Mouse (Mus musculus) small intestine, adult 2 months (tissue): ENCODE results near the gene Pafah1b1. TPM values are rescaled to one million over a fixed set of nuclear protein-coding genes. Genes with fewer than 3 reads are reported as not detected.

ENCODE experiments used
- H3K27ac ChIP-seq: fragments of 200-500 bp; 2 replicates; pipeline ENCODE4 v1.5.1; 2012; ENCODE audit warnings: low read depth, low read length, control low read depth, inconsistent platforms; ENCODE audit not compliant: insufficient read depth
- H3K27me3 ChIP-seq: fragments of 200-500 bp; 2 replicates; pipeline ENCODE4 v1.6.1; 2012; ENCODE audit warnings: mild to moderate bottlenecking, moderate library complexity, low read length, inconsistent platforms; ENCODE audit not compliant: control insufficient read depth, insufficient read depth
- H3K36me3 ChIP-seq: fragments of 200-500 bp; 2 replicates; pipeline ENCODE4 v1.6.1; 2012; ENCODE audit warnings: mild to moderate bottlenecking, low read length, control low read depth, inconsistent platforms; ENCODE audit not compliant: control insufficient read depth, insufficient read depth
- H3K4me1 ChIP-seq: fragments of 200-500 bp; 2 replicates; pipeline ENCODE4 v1.6.1; 2012; ENCODE audit warnings: low read length, inconsistent platforms, mixed read lengths; ENCODE audit not compliant: control insufficient read depth, insufficient read depth, insufficient read length
- H3K4me3 ChIP-seq: fragments of 200-500 bp; 2 replicates; pipeline ENCODE4 v1.5.1; 2012; ENCODE audit warnings: low read depth, mild to moderate bottlenecking, control low read depth, inconsistent platforms, low read length, moderate library complexity
- CTCF ChIP-seq: fragments of 200-500 bp; IDR thresholded peaks from 2 replicates; pipeline ENCODE4 v1.5.1; 2012; ENCODE audit warnings: low read depth, mild to moderate bottlenecking, control low read depth, inconsistent platforms, low read length, moderate library complexity, mixed read lengths; ENCODE audit not compliant: insufficient replicate concordance, insufficient read length; ENCODE audit errors: extremely low read depth
- POLR2A ChIP-seq: fragments of 200-500 bp; IDR thresholded peaks from 2 replicates; pipeline ENCODE4 v1.6.1; 2012; ENCODE audit warnings: low read depth, mild to moderate bottlenecking, control low read depth, inconsistent platforms, low read length, moderate library complexity
- WGBS: fragments of 180-500 bp; shearing (Covaris S2); methylation state at CpG from one replicate; pipeline ENCODE4 v1.1.7; 2018; 5-methylcytosine and 5-hydroxymethylcytosine counted together
- polyA plus RNA-seq: library from polyadenylated mRNA; depleted of rRNA; stranded (reverse); fragments of >200 nt; gene quantifications from 2 replicates; pipeline ENCODE4 v1.2.3, GENCODE M21; 2012

Pafah1b1 gene
- polyA plus RNA-seq, 1 experiment = 9.6 TPM

GRCm38 (mm10) chr11:74664279-74664678 lies 60.2 kb downstream of the Pafah1b1 start:
- Histone ChIP-seq H3K4me3 (no peak overlapping the region), H3K36me3 (peaks cover 90% of the 10 kb centered on the region), H3K27me3 (no peaks in the 10 kb centered on the region), H3K4me1 (no peaks in the 10 kb centered on the region), H3K27ac (no peak overlapping the region)
- TF ChIP-seq POLR2A (no peak), CTCF (no peak)
- WGBS = 77% methylated on average over 3 of the region's 3 CpGs

GRCm38 (mm10) chr11:74662221-74662620 lies 62.2 kb downstream of the Pafah1b1 start:
- Histone ChIP-seq H3K4me3 (no peak overlapping the region), H3K4me1 (no peaks in the 10 kb centered on the region), H3K27me3 (no peaks in the 10 kb centered on the region), H3K27ac (no peak overlapping the region), H3K36me3 (peaks cover 93% of the 10 kb centered on the region)
- WGBS = 79% methylated on average over 6 of the region's 6 CpGs
- TF ChIP-seq POLR2A (no peak), CTCF (no peak)

GRCm38 (mm10) chr11:74661641-74662040 lies 62.8 kb downstream of the Pafah1b1 start:
- Histone ChIP-seq H3K27ac (no peak overlapping the region), H3K36me3 (peaks cover 91% of the 10 kb centered on the region), H3K27me3 (no peaks in the 10 kb centered on the region), H3K4me3 (no peak overlapping the region), H3K4me1 (no peaks in the 10 kb centered on the region)
- no peak for TF ChIP-seq POLR2A
- no peak for TF ChIP-seq CTCF
- 86% methylated on average over 19 of the region's 19 CpGs for WGBS

GRCm38 (mm10) chr11:74660336-74660735 lies 64.1 kb downstream of the Pafah1b1 start:
- Histone ChIP-seq H3K27me3 (no peaks in the 10 kb centered on the region), H3K4me3 (no peak overlapping the region), H3K4me1 (no peaks in the 10 kb centered on the region), H3K36me3 (peaks cover 84% of the 10 kb centered on the region), H3K27ac (no peak overlapping the region)
- TF ChIP-seq CTCF (no peak), POLR2A (no peak)
- 88% methylated on average over 13 of the region's 13 CpGs for whole genome bisulfite sequencing

- WGBS = 73% methylated on average over 3 of the region's 3 CpGs
- Histone ChIP-seq H3K27me3 (no peaks in the 10 kb centered on the region), H3K4me1 (peaks cover 14% of the 10 kb centered on the region), H3K36me3 (peaks cover 45% of the 10 kb centered on the region), H3K4me3 (no peak overlapping the region), H3K27ac (no peak overlapping the region)
- no peak for TF ChIP-seq CTCF
- TF ChIP-seq POLR2A = no peak
Measured at GRCm38 (mm10) chr11:74655941-74656340, 68.5 kb downstream of the Pafah1b1 start.

DNA sequence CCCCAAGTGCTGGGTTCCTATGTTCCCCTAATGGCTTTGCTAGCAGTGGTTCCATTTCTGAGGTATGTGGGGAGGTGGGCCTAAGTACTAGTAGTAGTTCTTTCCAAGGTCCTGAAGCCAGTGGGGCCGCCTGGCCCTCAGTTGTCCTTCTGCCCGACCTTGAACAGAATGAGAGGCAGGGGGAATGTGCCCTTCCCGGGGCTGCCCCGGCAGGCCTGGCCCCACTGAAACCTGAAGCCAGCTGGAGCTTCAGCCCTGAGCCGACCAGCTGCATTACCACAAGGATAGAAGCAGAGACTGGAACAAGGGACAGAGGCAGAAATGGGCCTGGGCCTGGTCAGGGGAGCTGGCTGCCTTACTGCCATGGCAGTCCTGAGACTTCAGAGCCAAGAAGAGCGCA lies 71.1 kb downstream of the Pafah1b1 start:
- Histone ChIP-seq H3K36me3 (peaks cover 20% of the 10 kb centered on the region), H3K4me1 (peaks cover 20% of the 10 kb centered on the region), H3K4me3 (no peak overlapping the region), H3K27ac (no peak overlapping the region), H3K27me3 (no peaks in the 10 kb centered on the region)
- 44% methylated on average over 6 of the region's 6 CpGs for WGBS
- no peak for TF ChIP-seq POLR2A
- no peak for TF ChIP-seq CTCF

DNA sequence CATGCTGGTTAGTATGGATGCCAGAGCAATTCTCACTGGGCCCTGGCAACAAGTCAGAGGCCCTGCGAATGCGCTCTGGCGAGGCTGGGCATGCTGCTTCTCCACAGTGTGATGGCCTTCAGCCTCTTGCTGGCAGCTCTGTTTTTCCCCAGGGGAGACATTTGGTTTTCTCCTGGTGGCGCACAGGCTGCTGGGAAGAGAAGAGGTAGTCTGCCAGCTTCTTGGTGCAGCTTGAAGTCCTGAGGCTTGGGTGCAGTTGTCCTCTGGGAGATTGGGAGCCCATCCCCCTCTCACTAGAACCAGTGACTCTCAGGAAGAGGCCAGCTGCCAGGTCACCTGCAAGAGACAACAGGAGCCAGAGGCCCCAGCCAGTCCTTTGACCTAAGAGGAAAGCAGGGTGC lies 71.7 kb downstream of the Pafah1b1 start:
- TF ChIP-seq POLR2A (no peak), CTCF (no peak)
- 56% methylated on average over 4 of the region's 4 CpGs for WGBS
- no peaks in the 10 kb centered on the region for H3K27me3 ChIP-seq
- H3K4me1 ChIP-seq = peaks cover 24% of the 10 kb centered on the region
- peaks cover 14% of the 10 kb centered on the region for H3K36me3 ChIP-seq
- no peak overlapping the region for H3K27ac ChIP-seq
- H3K4me3 ChIP-seq = no peak overlapping the region
